Mouse (Mus musculus): ENCODE measurements at regions not wholly inside any gene's neighbourhood (a gene's known extent, or its start where the extent isn't known, plus 50 kb on each side); places are given as distances from the start of the nearest gene placed in this dataset.

DNA sequence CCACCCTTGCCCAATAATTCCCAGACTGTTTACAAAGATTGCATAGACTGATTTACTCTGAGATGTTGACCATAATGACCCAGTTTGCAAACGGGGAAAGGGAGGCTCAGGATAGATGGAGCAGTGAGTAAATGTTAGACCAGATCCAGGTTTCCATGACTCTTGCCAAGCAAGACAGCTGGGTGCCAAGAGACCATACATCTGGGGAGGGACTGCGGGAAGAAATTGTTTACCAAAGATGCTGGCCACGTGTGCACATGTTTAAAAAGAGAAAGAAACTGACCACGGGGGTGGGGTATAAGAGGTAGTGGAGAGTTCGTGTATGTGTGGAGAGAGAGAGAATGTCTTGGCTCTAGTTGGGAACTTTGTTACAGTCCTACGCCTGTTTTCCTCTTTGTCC lies 285.7 kb upstream of the Zmiz1 start:
- Histone ChIP-seq H3K4me3 (ENCODE audit: low read depth, low read length) (no peak overlapping the region), H3K27ac (ENCODE audit: insufficient read depth, low read depth, low read length) (no peak overlapping the region), H3K27me3 (ENCODE audit: control insufficient read depth, insufficient read depth, low read length) (no peaks in the 10 kb centered on the region), H3K36me3 (ENCODE audit: control insufficient read depth, insufficient read depth, low read length) (no peaks in the 10 kb centered on the region), H3K4me1 (ENCODE audit: control insufficient read depth, insufficient read depth, insufficient read length, low read length) (no peaks in the 10 kb centered on the region)
- TF ChIP-seq CTCF (IDR thresholded peaks at IDR 0.05; ENCODE audit: extremely low read depth, insufficient read length, insufficient replicate concordance, low read depth, low read length) (no peak), POLR2A (IDR thresholded peaks at IDR 0.05; ENCODE audit: low read depth, low read length) (no peak)
- whole genome bisulfite sequencing, result 42% methylated on average over 6 of the region's 6 CpGs

DNA sequence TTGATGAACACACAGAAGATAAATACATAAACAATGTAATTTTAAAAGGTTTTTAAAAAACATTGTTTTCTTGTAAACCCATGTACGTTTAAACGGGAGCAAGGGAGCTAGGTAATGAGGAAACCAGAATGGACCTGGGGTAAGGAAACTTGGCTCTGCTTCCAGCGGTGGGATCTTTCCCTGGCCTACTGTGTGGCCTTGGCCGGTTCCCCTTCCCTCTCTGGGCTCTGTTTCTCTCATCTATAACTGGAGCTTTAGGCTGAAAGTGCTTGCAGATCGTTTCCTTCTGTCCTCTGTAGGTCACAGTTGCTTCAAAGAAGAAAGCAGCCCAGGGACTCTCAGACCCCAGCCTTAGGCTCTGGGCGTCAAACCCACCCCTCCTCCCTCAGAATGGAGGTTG lies 285.1 kb upstream of the Zmiz1 start:
- Histone ChIP-seq H3K4me1 (ENCODE audit: control insufficient read depth, insufficient read depth, insufficient read length, low read length) (no peaks in the 10 kb centered on the region), H3K36me3 (ENCODE audit: control insufficient read depth, insufficient read depth, low read length) (no peaks in the 10 kb centered on the region), H3K4me3 (ENCODE audit: low read depth, low read length) (no peak overlapping the region), H3K27me3 (ENCODE audit: control insufficient read depth, insufficient read depth, low read length) (no peaks in the 10 kb centered on the region), H3K27ac (ENCODE audit: insufficient read depth, low read depth, low read length) (no peak overlapping the region)
- TF ChIP-seq POLR2A (IDR thresholded peaks at IDR 0.05; ENCODE audit: low read depth, low read length) (no peak), CTCF (IDR thresholded peaks at IDR 0.05; ENCODE audit: extremely low read depth, insufficient read length, insufficient replicate concordance, low read depth, low read length) (no peak)
- 81% methylated on average over 6 of the region's 6 CpGs for WGBS

DNA sequence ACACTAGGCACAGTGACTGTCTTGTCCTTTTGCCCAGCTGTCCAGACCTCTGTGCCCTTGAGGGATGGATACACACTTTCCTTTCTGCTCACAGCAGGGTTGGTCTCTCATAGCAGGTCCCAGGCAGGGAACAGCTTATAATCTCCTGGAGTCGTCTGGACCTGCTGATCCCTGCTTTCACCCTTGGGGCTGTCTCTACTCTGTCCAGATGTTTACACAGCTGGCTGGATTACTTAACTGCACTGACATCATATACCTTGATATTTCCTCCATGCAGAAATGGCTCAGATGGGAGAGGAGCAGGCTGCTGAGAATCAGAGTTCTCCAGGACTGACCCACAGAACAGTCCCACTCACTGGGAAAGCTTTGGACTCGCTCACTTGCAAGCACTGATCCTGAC lies 284.6 kb upstream of the Zmiz1 start:
- TF ChIP-seq CTCF (IDR thresholded peaks at IDR 0.05; ENCODE audit: extremely low read depth, insufficient read length, insufficient replicate concordance, low read depth, low read length), result no peak
- TF ChIP-seq POLR2A (IDR thresholded peaks at IDR 0.05; ENCODE audit: low read depth, low read length), result no peak
- Histone ChIP-seq H3K27ac (ENCODE audit: insufficient read depth, low read depth, low read length) (no peak overlapping the region), H3K4me1 (ENCODE audit: control insufficient read depth, insufficient read depth, insufficient read length, low read length) (no peaks in the 10 kb centered on the region), H3K36me3 (ENCODE audit: control insufficient read depth, insufficient read depth, low read length) (no peaks in the 10 kb centered on the region), H3K4me3 (ENCODE audit: low read depth, low read length) (no peak overlapping the region), H3K27me3 (ENCODE audit: control insufficient read depth, insufficient read depth, low read length) (no peaks in the 10 kb centered on the region)
- WGBS, result 48% methylated on average over 2 of the region's 2 CpGs

DNA sequence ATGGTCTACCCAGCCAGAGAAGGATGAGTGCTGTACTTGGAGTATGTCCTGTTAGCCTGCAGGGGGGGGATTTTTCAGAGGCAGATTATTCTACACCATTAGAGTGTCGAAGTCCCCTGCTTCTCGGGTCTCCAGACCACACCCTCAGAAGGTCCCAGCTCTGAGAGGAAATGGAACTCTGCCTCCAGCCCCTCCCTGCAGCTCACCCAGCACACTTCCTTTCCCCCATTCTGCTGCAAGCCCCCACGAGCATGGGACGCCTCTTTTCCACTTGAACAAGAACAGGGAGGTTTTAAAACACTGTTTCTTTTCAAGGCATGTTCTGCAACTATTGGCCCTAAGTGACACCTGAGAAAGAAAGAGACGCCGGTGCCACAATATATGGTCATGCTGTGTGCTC lies 282.8 kb upstream of the Zmiz1 start:
- Histone ChIP-seq H3K36me3 (ENCODE audit: control insufficient read depth, insufficient read depth, low read length) (no peaks in the 10 kb centered on the region), H3K4me3 (ENCODE audit: low read depth, low read length) (no peak overlapping the region), H3K4me1 (ENCODE audit: control insufficient read depth, insufficient read depth, insufficient read length, low read length) (peaks cover 6% of the 10 kb centered on the region; the same call in 1 of the 2 replicates), H3K27me3 (ENCODE audit: control insufficient read depth, insufficient read depth, low read length) (no peaks in the 10 kb centered on the region), H3K27ac (ENCODE audit: insufficient read depth, low read depth, low read length) (no peak overlapping the region)
- TF ChIP-seq POLR2A (IDR thresholded peaks at IDR 0.05; ENCODE audit: low read depth, low read length), result no peak
- no peak for TF ChIP-seq CTCF (IDR thresholded peaks at IDR 0.05; ENCODE audit: extremely low read depth, insufficient read length, insufficient replicate concordance, low read depth, low read length)
- WGBS, result 75% methylated on average over 6 of the region's 6 CpGs

DNA sequence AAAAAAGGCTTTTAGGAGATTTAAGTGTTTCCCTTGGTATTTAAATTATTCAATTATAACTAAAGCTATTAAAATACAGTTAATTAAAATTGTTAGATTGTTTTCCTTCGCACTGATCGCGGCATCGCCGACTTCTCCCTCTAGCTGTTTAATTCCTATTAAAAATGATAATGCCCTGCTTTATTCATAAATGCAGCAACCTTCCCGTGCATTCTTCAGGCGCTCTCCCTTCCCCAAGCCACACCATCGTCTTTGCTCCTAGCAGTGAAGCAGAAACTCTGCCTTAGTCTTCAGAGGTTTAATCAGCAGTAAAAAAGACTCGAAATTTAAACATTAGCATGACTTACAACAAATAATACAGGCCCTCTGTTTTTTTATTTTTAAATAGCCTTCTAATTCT lies 278.9 kb upstream of the Zmiz1 start:
- no peaks in the 10 kb centered on the region for H3K27me3 ChIP-seq (ENCODE audit: control insufficient read depth, insufficient read depth, low read length)
- no peak overlapping the region for H3K27ac ChIP-seq (ENCODE audit: insufficient read depth, low read depth, low read length)
- WGBS, result 88% methylated on average over 9 of the region's 9 CpGs
- peaks cover 16% of the 10 kb centered on the region; the same call in 1 of the 2 replicates for H3K4me1 ChIP-seq (ENCODE audit: control insufficient read depth, insufficient read depth, insufficient read length, low read length)
- TF ChIP-seq CTCF (IDR thresholded peaks at IDR 0.05; ENCODE audit: extremely low read depth, insufficient read length, insufficient replicate concordance, low read depth, low read length) (no peak), POLR2A (IDR thresholded peaks at IDR 0.05; ENCODE audit: low read depth, low read length) (no peak)
- H3K4me3 ChIP-seq (ENCODE audit: low read depth, low read length), result no peak overlapping the region
- no peaks in the 10 kb centered on the region for H3K36me3 ChIP-seq (ENCODE audit: control insufficient read depth, insufficient read depth, low read length)

DNA sequence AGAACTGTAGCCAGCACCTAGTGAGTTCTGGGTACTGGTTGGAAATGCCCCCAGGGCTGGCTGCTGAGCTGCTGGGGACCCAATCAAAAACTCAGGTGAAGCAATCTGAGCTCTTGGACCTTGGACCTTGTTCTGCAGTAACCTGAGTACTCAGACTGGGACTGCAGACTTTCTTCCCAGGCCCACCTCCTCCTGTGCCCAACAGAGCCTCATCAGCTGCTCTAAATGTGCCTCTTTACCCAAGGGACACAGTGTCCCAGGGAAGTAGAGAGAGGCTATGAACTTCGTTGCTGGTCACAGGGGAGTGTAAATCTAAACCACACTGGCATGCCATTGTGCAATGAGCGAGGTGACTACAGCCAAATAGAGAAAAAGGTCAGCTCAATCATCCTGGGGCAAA lies 277.6 kb upstream of the Zmiz1 start:
- TF ChIP-seq POLR2A (IDR thresholded peaks at IDR 0.05; ENCODE audit: low read depth, low read length) (no peak), CTCF (IDR thresholded peaks at IDR 0.05; ENCODE audit: extremely low read depth, insufficient read length, insufficient replicate concordance, low read depth, low read length) (no peak)
- WGBS, result 25% methylated on average over 2 of the region's 2 CpGs
- H3K4me3 ChIP-seq (ENCODE audit: low read depth, low read length), result no peak overlapping the region
- no peaks in the 10 kb centered on the region for H3K36me3 ChIP-seq (ENCODE audit: control insufficient read depth, insufficient read depth, low read length)
- no peaks in the 10 kb centered on the region for H3K27me3 ChIP-seq (ENCODE audit: control insufficient read depth, insufficient read depth, low read length)
- H3K4me1 ChIP-seq (ENCODE audit: control insufficient read depth, insufficient read depth, insufficient read length, low read length), result peaks cover 20% of the 10 kb centered on the region
- H3K27ac ChIP-seq (ENCODE audit: insufficient read depth, low read depth, low read length), result no peak overlapping the region

DNA sequence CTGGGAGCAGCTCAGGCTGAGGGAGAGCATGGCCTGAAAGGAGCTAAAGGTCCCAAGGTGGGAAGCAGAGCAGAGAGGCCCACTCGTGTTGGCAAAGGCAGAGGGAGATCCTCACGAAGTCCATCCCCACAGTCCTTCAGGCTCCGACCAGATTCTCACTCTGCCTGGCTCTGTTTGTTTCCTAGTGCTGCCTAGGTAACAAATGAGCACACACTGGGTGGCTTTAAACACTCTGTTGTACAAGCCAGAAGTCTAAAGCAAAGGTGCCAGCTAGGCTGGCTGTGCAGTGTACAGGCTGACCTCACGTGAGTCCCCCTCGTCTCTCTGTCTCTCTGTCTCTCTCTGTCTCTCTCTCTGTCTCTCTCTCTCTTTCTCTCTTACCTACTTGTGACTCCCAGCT lies 274.9 kb upstream of the Zmiz1 start:
- H3K36me3 ChIP-seq (ENCODE audit: control insufficient read depth, insufficient read depth, low read length), result no peaks in the 10 kb centered on the region
- H3K27me3 ChIP-seq (ENCODE audit: control insufficient read depth, insufficient read depth, low read length), result no peaks in the 10 kb centered on the region
- H3K27ac ChIP-seq (ENCODE audit: insufficient read depth, low read depth, low read length), result no peak overlapping the region
- no peak overlapping the region for H3K4me3 ChIP-seq (ENCODE audit: low read depth, low read length)
- peaks cover 20% of the 10 kb centered on the region for H3K4me1 ChIP-seq (ENCODE audit: control insufficient read depth, insufficient read depth, insufficient read length, low read length)
- TF ChIP-seq POLR2A (IDR thresholded peaks at IDR 0.05; ENCODE audit: low read depth, low read length) (no peak), CTCF (IDR thresholded peaks at IDR 0.05; ENCODE audit: extremely low read depth, insufficient read length, insufficient replicate concordance, low read depth, low read length) (no peak)
- WGBS, result 42% methylated on average over 5 of the region's 5 CpGs

DNA sequence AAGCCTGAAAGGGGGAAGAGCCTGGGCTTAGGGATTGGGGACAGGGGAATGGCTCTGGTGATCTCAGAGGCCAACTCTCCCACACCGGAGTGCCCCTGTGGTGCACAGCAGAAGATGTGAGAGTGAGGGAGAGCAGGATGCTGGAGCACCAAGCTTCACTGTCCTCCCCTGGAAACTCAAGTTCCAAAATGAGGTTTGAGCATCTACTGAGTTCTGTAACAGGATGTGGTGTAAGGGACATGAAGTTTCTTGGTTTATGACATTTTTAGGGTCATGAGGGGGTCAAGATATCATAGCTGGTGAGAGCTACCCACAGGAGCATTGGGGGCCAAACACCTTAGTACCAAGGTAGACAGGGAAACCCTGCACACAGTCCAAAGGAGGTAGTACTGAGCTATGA lies 274.1 kb upstream of the Zmiz1 start:
- Histone ChIP-seq H3K36me3 (ENCODE audit: control insufficient read depth, insufficient read depth, low read length) (no peaks in the 10 kb centered on the region), H3K4me1 (ENCODE audit: control insufficient read depth, insufficient read depth, insufficient read length, low read length) (peaks cover 20% of the 10 kb centered on the region), H3K27ac (ENCODE audit: insufficient read depth, low read depth, low read length) (no peak overlapping the region), H3K27me3 (ENCODE audit: control insufficient read depth, insufficient read depth, low read length) (no peaks in the 10 kb centered on the region), H3K4me3 (ENCODE audit: low read depth, low read length) (no peak overlapping the region)
- WGBS, result 92% methylated on average over 1 of the region's 1 CpGs
- TF ChIP-seq POLR2A (IDR thresholded peaks at IDR 0.05; ENCODE audit: low read depth, low read length) (no peak), CTCF (IDR thresholded peaks at IDR 0.05; ENCODE audit: extremely low read depth, insufficient read length, insufficient replicate concordance, low read depth, low read length) (no peak)

Data from small intestine, adult 2 months (tissue).